18 mouse cellular contexts compared by ENCODE assay signal in genomic region chr15:96653011-96653410, GRCm38 (mm10). TPM values are rescaled to one million over a fixed set of nuclear protein-coding genes. Genes with fewer than 3 reads are reported as not detected.
DNase-seq lines count a peak whose midpoint lies in the region; ATAC-seq and TF ChIP-seq lines count a peak whose summit lies in the region.
"Had no signal": no experiment of that assay in that cellular context is flagged by ENCODE, and none has a peak within 500 bp of the region (broad histone marks: within the 10 kb centered on the region; RNA-seq: fewer than 3 reads in every experiment).

No protein-coding gene starts in this region.

- H3K4me3 ChIP-seq in midbrain, postnatal 0 days (ENCODE audit: low read depth, low read length): no peak overlapping the region
- H3K4me3 ChIP-seq: embryonic facial prominence, embryonic 15.5 days; erythroblast, embryonic 14.5 days; heart, embryonic 13.5 days; hindbrain, embryonic 12.5 days had no signal

- no peaks in the 10 kb centered on the region for H3K4me1 ChIP-seq in midbrain, postnatal 0 days (ENCODE audit: insufficient read depth, low read length)
- H3K4me1 ChIP-seq: embryonic facial prominence, embryonic 15.5 days; hindbrain, embryonic 12.5 days had no signal

- DNase-seq in heart, adult 11 months: peak; percentile 69
- DNase-seq in heart, adult 9 months (ENCODE audit: low spot score in 2 of 2): no peak
- peak; percentile 28 for DNase-seq in testis, postnatal 10 days (ENCODE audit: low spot score)
- no peak for DNase-seq in testis, postnatal 14 days (ENCODE audit: low spot score)
- DNase-seq in R1 (ENCODE audit: low read depth, low spot score): peak; percentile 79
- DNase-seq in midbrain, postnatal 0 days (ENCODE audit: low spot score): no peak
- DNase-seq: adrenal gland, adult 8-10 months; adrenal gland, postnatal 36 days; cerebellum, adult 2 months; gastrocnemius, postnatal 14 days; heart, postnatal 36 days; kidney, adult 2 months had no signal

- H3K9me3 ChIP-seq in midbrain, postnatal 0 days (ENCODE audit: low read length): no peaks in the 10 kb centered on the region
- H3K9me3 ChIP-seq: embryonic facial prominence, embryonic 15.5 days; heart, embryonic 13.5 days; hindbrain, embryonic 12.5 days had no signal

- no peaks in the 10 kb centered on the region for H3K36me3 ChIP-seq in midbrain, postnatal 0 days (ENCODE audit: insufficient read depth, low read length)
- H3K36me3 ChIP-seq: embryonic facial prominence, embryonic 15.5 days; heart, embryonic 13.5 days; hindbrain, embryonic 12.5 days had no signal

- no peaks in the 10 kb centered on the region for H3K27me3 ChIP-seq in midbrain, postnatal 0 days (ENCODE audit: insufficient read depth, low read length)
- H3K27me3 ChIP-seq: embryonic facial prominence, embryonic 15.5 days; heart, embryonic 13.5 days; hindbrain, embryonic 12.5 days had no signal

- 93% methylated on average over 16 of the region's 16 CpGs for WGBS in midbrain, postnatal 0 days

- no peak overlapping the region for H3K4me2 ChIP-seq in midbrain, postnatal 0 days (ENCODE audit: low read depth, low read length, poor library complexity, severe bottlenecking)
- H3K4me2 ChIP-seq: embryonic facial prominence, embryonic 15.5 days; heart, embryonic 13.5 days; hindbrain, embryonic 12.5 days had no signal

- no peak overlapping the region for H3K9ac ChIP-seq in midbrain, postnatal 0 days (replicated peaks; ENCODE audit: low read length, poor library complexity, severe bottlenecking)
- H3K9ac ChIP-seq: embryonic facial prominence, embryonic 15.5 days; heart, embryonic 13.5 days; hindbrain, embryonic 12.5 days had no signal

- no peak for ATAC-seq in midbrain, postnatal 0 days (ENCODE audit: low FRiP score)
- ATAC-seq: intestine, embryonic 16.5 days; Patski had no signal

- no peak for TF ChIP-seq CTCF in midbrain, postnatal 0 days (IDR thresholded peaks at IDR 0.05)

- no peak overlapping the region for H3K27ac ChIP-seq in midbrain, postnatal 0 days (ENCODE audit: low read depth, low read length)
- H3K27ac ChIP-seq: embryonic facial prominence, embryonic 15.5 days; heart, embryonic 13.5 days; hindbrain, embryonic 12.5 days had no signal

RNA-seq across cellular contexts. Expression of gene Slc38a1, which starts 10.3 kb away (rescaled TPM):
- total RNA-seq in midbrain, postnatal 0 days (2014; rRNA removed): 75.2 and 90.4 TPM in 2 replicates
- polyA plus RNA-seq in midbrain, postnatal 0 days (2015; fragmentation: Nextera tagmentation; extraction: Ambion mirVana): 76.1 and 91.2 TPM in 2 replicates

RNA-seq across cellular contexts. Expression of gene Slc38a2, which starts 46.5 kb away (rescaled TPM):
- 90.9 and 96.1 TPM in 2 replicates for total RNA-seq in midbrain, postnatal 0 days (2014; rRNA removed)
- polyA plus RNA-seq in midbrain, postnatal 0 days (2015; fragmentation: Nextera tagmentation; extraction: Ambion mirVana): 71.3 and 79.4 TPM in 2 replicates

Comparison
In these comparisons a context has a peak if more than half of its experiments do, and no peak if none do; other contexts are left out.
1. DNase-seq: peak in heart, adult 11 months (single experiment), testis, postnatal 10 days (single experiment) and R1 (single experiment); none in heart, adult 9 months (0 of 2), testis, postnatal 14 days (single experiment) and midbrain, postnatal 0 days (single experiment).